Mouse (Mus musculus) limb, embryonic 14.5 days (tissue): ENCODE data around the gene Gm45808. TPM values are rescaled to one million over a fixed set of nuclear protein-coding genes. Genes with fewer than 3 reads are reported as not detected.

Experiments
- ATAC-seq: fragments of 200-750 bp; cut with Nextera tagmentation; 2 replicates; pipeline ENCODE4 v1.8.0; 2017; ENCODE audit warnings: low read depth, moderate number of reproducible peaks, moderate TSS enrichment; ENCODE audit not compliant: low FRiP score
- DNase-seq: peaks from one replicate; pipeline ENCODE4 v3.0.0-alpha.2; 2015; ENCODE audit warnings: low spot score
- H3K27ac ChIP-seq: fragments of 300-500 bp; sonication (generic); replicated peaks from 2 replicates; pipeline ENCODE4 v1.5.1; 2014; ENCODE audit warnings: low read depth, mild to moderate bottlenecking, low read length, moderate library complexity, mixed read lengths
- H3K27me3 ChIP-seq: fragments of 300-500 bp; sonication (generic); 2 replicates; pipeline ENCODE4 v1.6.1; 2014; ENCODE audit warnings: low read length, mixed read lengths; ENCODE audit not compliant: control insufficient read depth, insufficient read depth
- H3K36me3 ChIP-seq: fragments of 300-500 bp; sonication (generic); 2 replicates; pipeline ENCODE4 v1.6.1; 2014; ENCODE audit warnings: mild to moderate bottlenecking, low read length, moderate library complexity, mixed read lengths; ENCODE audit not compliant: control insufficient read depth, insufficient read depth
- H3K4me1 ChIP-seq: fragments of 300-500 bp; sonication (generic); 2 replicates; pipeline ENCODE4 v1.6.1; 2014; ENCODE audit warnings: antibody characterized with exemption, low read length, mixed read lengths; ENCODE audit not compliant: control insufficient read depth, insufficient read depth
- H3K4me2 ChIP-seq: fragments of 300-500 bp; sonication (generic); replicated peaks from 2 replicates; pipeline ENCODE4 v1.6.1; 2014; ENCODE audit warnings: low read depth, mild to moderate bottlenecking, low read length, moderate library complexity; ENCODE audit not compliant: severe bottlenecking
- H3K4me3 ChIP-seq: fragments of 300-500 bp; sonication (generic); replicated peaks from 2 replicates; pipeline ENCODE4 v1.5.1; 2014; ENCODE audit warnings: low read length
- H3K9ac ChIP-seq: fragments of 300-500 bp; sonication (generic); 2 replicates; pipeline ENCODE4 v1.6.1; 2014; ENCODE audit warnings: mild to moderate bottlenecking, low read depth, low read length, moderate library complexity; ENCODE audit not compliant: severe bottlenecking
- H3K9me3 ChIP-seq: fragments of 300-500 bp; sonication (generic); 2 replicates; pipeline ENCODE4 v1.6.1; 2016; ENCODE audit warnings: low read length; ENCODE audit not compliant: control insufficient read depth
- POLR2A ChIP-seq: fragments of 200-500 bp; IDR thresholded peaks from 2 replicates; pipeline ENCODE4 v1.8.0; 2012; ENCODE audit warnings: inconsistent platforms, mild to moderate bottlenecking, moderate library complexity, borderline replicate concordance; ENCODE audit not compliant: insufficient read depth, insufficient read length; ENCODE audit errors: extremely low read depth
- WGBS: fragments of 180-500 bp; shearing (Covaris S2); extraction: QIAGEN DNeasy Blood & Tissue Kit; methylation state at CpG from one replicate; pipeline ENCODE4 v1.1.7; 2014; 5-methylcytosine and 5-hydroxymethylcytosine counted together
- microRNA-seq: library from miRNA; unstranded; fragments of <30 nt; microRNA quantifications from one replicate; pipeline ENCODE4, GENCODE M21; 2016
- polyA plus RNA-seq, 2 experiments: library from polyadenylated mRNA; depleted of rRNA in 1 of 2; stranded (reverse) in 1 of 2; unstranded in 1 of 2; fragments of >200 nt; fragmentation: Nextera tagmentation in 1 of 2; extraction: Ambion mirVana in 1 of 2; gene quantifications; 2 replicates each; pipeline versions ENCODE4 v1.2.1 to v1.2.3; 2012 to 2014

The Gm45808 gene
- polyA plus RNA-seq, 2 experiments, result not detected

GRCm38 (mm10) chr7:45419859-45420614 lies 66.6 kb downstream of the Gm45808 start:
- TF ChIP-seq POLR2A, result no peak
- Histone ChIP-seq H3K36me3 (peaks cover 47% of the 10 kb centered on the region), H3K4me1 (peaks cover 10% of the 10 kb centered on the region; the same call in 1 of the 2 replicates), H3K9ac (0 out of 2 replicates have a peak overlapping the region, but pooled peaks have one; percentile 12), H3K27ac (no peak overlapping the region), H3K4me3 (0 out of 2 replicates have a peak overlapping the region, but pooled peaks have one; percentile 2), H3K4me2 (peak overlapping the region; percentile 20), H3K9me3 (no peaks in the 10 kb centered on the region), H3K27me3 (peaks cover 21% of the 10 kb centered on the region)
- WGBS, result 10% methylated on average over 25 of the region's 27 CpGs
- ATAC-seq (no peak), DNase-seq (peak; percentile 67)

GRCm38 (mm10) chr7:45417962-45418492 lies 68.6 kb downstream of the Gm45808 start:
- Histone ChIP-seq H3K36me3 (peaks cover 27% of the 10 kb centered on the region), H3K27ac (no peak overlapping the region), H3K4me1 (peaks cover 13% of the 10 kb centered on the region), H3K27me3 (peaks cover 41% of the 10 kb centered on the region), H3K9ac (no peak overlapping the region), H3K9me3 (no peaks in the 10 kb centered on the region), H3K4me3 (no peak overlapping the region), H3K4me2 (peak overlapping the region; percentile 17; the same call in 1 of the 2 replicates)
- 13% methylated on average over 13 of the region's 13 CpGs for WGBS
- TF ChIP-seq POLR2A, result no peak
- ATAC-seq (no peak), DNase-seq (no peak)

Small RNA genes within 50 kb of the gene (microRNA-seq; reads per million reads assigned to microRNA genes)
- not detected for gene Gm22133

Other genes starting within 250 kb of the Gm45808 start
Only the 30 nearest of the 36 such genes appear.
- not detected in 2 replicates for gene Slc6a21, start 209.3 kb downstream of the Gm45808 start, polyA plus RNA-seq (2012; rRNA removed)
- gene Slc6a21, start 209.3 kb downstream of the Gm45808 start, polyA plus RNA-seq (2014; fragmentation: Nextera tagmentation; extraction: Ambion mirVana), result not detected in 2 replicates
- 42.6 and 46.1 TPM in 2 replicates for gene Trpm4, start 153.0 kb downstream of the Gm45808 start, polyA plus RNA-seq (2012; rRNA removed)
- 15.8 TPM in 2 replicates for gene Trpm4, start 153.0 kb downstream of the Gm45808 start, polyA plus RNA-seq (2014; fragmentation: Nextera tagmentation; extraction: Ambion mirVana)
- gene Hrc, start 151.5 kb downstream of the Gm45808 start, polyA plus RNA-seq (2012; rRNA removed), result 9.5 and 17.9 TPM in 2 replicates
- 4.1 and 5.9 TPM in 2 replicates for gene Hrc, start 151.5 kb downstream of the Gm45808 start, polyA plus RNA-seq (2014; fragmentation: Nextera tagmentation; extraction: Ambion mirVana)
- gene Ppfia3, start 119.8 kb downstream of the Gm45808 start, polyA plus RNA-seq (2012; rRNA removed), result 12.3 and 13.8 TPM in 2 replicates
- gene Ppfia3, start 119.8 kb downstream of the Gm45808 start, polyA plus RNA-seq (2014; fragmentation: Nextera tagmentation; extraction: Ambion mirVana), result 8.4 and 9.0 TPM in 2 replicates
- 4.1 and 4.7 TPM in 2 replicates for gene Lin7b, start 116.2 kb downstream of the Gm45808 start, polyA plus RNA-seq (2012; rRNA removed)
- 1.7 and 2.2 TPM in 2 replicates for gene Lin7b, start 116.2 kb downstream of the Gm45808 start, polyA plus RNA-seq (2014; fragmentation: Nextera tagmentation; extraction: Ambion mirVana)
- gene Snrnp70, start 91.1 kb downstream of the Gm45808 start, polyA plus RNA-seq (2012; rRNA removed), result 539 and 694 TPM in 2 replicates
- gene Snrnp70, start 91.1 kb downstream of the Gm45808 start, polyA plus RNA-seq (2014; fragmentation: Nextera tagmentation; extraction: Ambion mirVana), result 69.7 and 73.7 TPM in 2 replicates
- gene Kcna7, start 81.2 kb downstream of the Gm45808 start, polyA plus RNA-seq (2012; rRNA removed), result 0.10 TPM in 2 replicates
- 0.11 TPM in 1 of 2 replicates, not detected in the other for gene Kcna7, start 81.2 kb downstream of the Gm45808 start, polyA plus RNA-seq (2014; fragmentation: Nextera tagmentation; extraction: Ambion mirVana)
- gene Ntf5, start 73.1 kb downstream of the Gm45808 start, polyA plus RNA-seq (2012; rRNA removed), result 4.2 and 4.5 TPM in 2 replicates
- 4.4 and 6.0 TPM in 2 replicates for gene Ntf5, start 73.1 kb downstream of the Gm45808 start, polyA plus RNA-seq (2014; fragmentation: Nextera tagmentation; extraction: Ambion mirVana)
- 0.50 and 1.4 TPM in 2 replicates for gene Lhb, start 66.0 kb downstream of the Gm45808 start, polyA plus RNA-seq (2012; rRNA removed)
- not detected in 2 replicates for gene Lhb, start 66.0 kb downstream of the Gm45808 start, polyA plus RNA-seq (2014; fragmentation: Nextera tagmentation; extraction: Ambion mirVana)
- gene Gys1, start 52.0 kb downstream of the Gm45808 start, polyA plus RNA-seq (2012; rRNA removed), result 44.1 and 59.1 TPM in 2 replicates
- gene Gys1, start 52.0 kb downstream of the Gm45808 start, polyA plus RNA-seq (2014; fragmentation: Nextera tagmentation; extraction: Ambion mirVana), result 35.8 and 37.3 TPM in 2 replicates
- 120 TPM in 2 replicates for gene Ruvbl2, start 48.7 kb downstream of the Gm45808 start, polyA plus RNA-seq (2012; rRNA removed)
- 119 and 126 TPM in 2 replicates for gene Ruvbl2, start 48.7 kb downstream of the Gm45808 start, polyA plus RNA-seq (2014; fragmentation: Nextera tagmentation; extraction: Ambion mirVana)
- gene Ftl1, start 26.9 kb downstream of the Gm45808 start, polyA plus RNA-seq (2012; rRNA removed), result 1,503 and 2,450 TPM in 2 replicates
- 4,726 and 4,986 TPM in 2 replicates for gene Ftl1, start 26.9 kb downstream of the Gm45808 start, polyA plus RNA-seq (2014; fragmentation: Nextera tagmentation; extraction: Ambion mirVana)
- 127 and 164 TPM in 2 replicates for gene Bax, start 19.9 kb downstream of the Gm45808 start, polyA plus RNA-seq (2012; rRNA removed)
- 133 and 140 TPM in 2 replicates for gene Bax, start 19.9 kb downstream of the Gm45808 start, polyA plus RNA-seq (2014; fragmentation: Nextera tagmentation; extraction: Ambion mirVana)
- gene Tulp2, start 4.9 kb downstream of the Gm45808 start, polyA plus RNA-seq (2012; rRNA removed), result 0.82 and 1.3 TPM in 2 replicates
- gene Tulp2, start 4.9 kb downstream of the Gm45808 start, polyA plus RNA-seq (2014; fragmentation: Nextera tagmentation; extraction: Ambion mirVana), result 1.2 and 2.0 TPM in 2 replicates
- gene Dhdh, start 2.0 kb upstream of the Gm45808 start, polyA plus RNA-seq (2012; rRNA removed), result 2.4 and 2.9 TPM in 2 replicates
- 2.0 and 2.6 TPM in 2 replicates for gene Dhdh, start 2.0 kb upstream of the Gm45808 start, polyA plus RNA-seq (2014; fragmentation: Nextera tagmentation; extraction: Ambion mirVana)
- gene Nucb1, start 23.6 kb upstream of the Gm45808 start, polyA plus RNA-seq (2012; rRNA removed), result 293 and 299 TPM in 2 replicates
- 239 and 254 TPM in 2 replicates for gene Nucb1, start 23.6 kb upstream of the Gm45808 start, polyA plus RNA-seq (2014; fragmentation: Nextera tagmentation; extraction: Ambion mirVana)
- 27.5 and 29.8 TPM in 2 replicates for gene Ppp1r15a, start 39.5 kb upstream of the Gm45808 start, polyA plus RNA-seq (2012; rRNA removed)
- gene Ppp1r15a, start 39.5 kb upstream of the Gm45808 start, polyA plus RNA-seq (2014; fragmentation: Nextera tagmentation; extraction: Ambion mirVana), result 21.2 and 22.1 TPM in 2 replicates
- 13.1 and 17.2 TPM in 2 replicates for gene Plekha4, start 39.5 kb upstream of the Gm45808 start, polyA plus RNA-seq (2012; rRNA removed)
- 4.3 and 4.6 TPM in 2 replicates for gene Plekha4, start 39.5 kb upstream of the Gm45808 start, polyA plus RNA-seq (2014; fragmentation: Nextera tagmentation; extraction: Ambion mirVana)
- 1.1 and 1.2 TPM in 2 replicates for gene Hsd17b14, start 68.1 kb upstream of the Gm45808 start, polyA plus RNA-seq (2012; rRNA removed)
- 0.44 and 0.92 TPM in 2 replicates for gene Hsd17b14, start 68.1 kb upstream of the Gm45808 start, polyA plus RNA-seq (2014; fragmentation: Nextera tagmentation; extraction: Ambion mirVana)
- 67.6 and 71.5 TPM in 2 replicates for gene Bcat2, start 83.3 kb upstream of the Gm45808 start, polyA plus RNA-seq (2012; rRNA removed)
- gene Bcat2, start 83.3 kb upstream of the Gm45808 start, polyA plus RNA-seq (2014; fragmentation: Nextera tagmentation; extraction: Ambion mirVana), result 57.2 and 60.4 TPM in 2 replicates
- gene Fgf21, start 128.7 kb upstream of the Gm45808 start, polyA plus RNA-seq (2012; rRNA removed), result 0.58 and 0.73 TPM in 2 replicates
- gene Fgf21, start 128.7 kb upstream of the Gm45808 start, polyA plus RNA-seq (2014; fragmentation: Nextera tagmentation; extraction: Ambion mirVana), result 0.43 and 0.66 TPM in 2 replicates
- 1.0 and 1.9 TPM in 2 replicates for gene Fut1, start 130.5 kb upstream of the Gm45808 start, polyA plus RNA-seq (2012; rRNA removed)
- 1.2 and 1.8 TPM in 2 replicates for gene Fut1, start 130.5 kb upstream of the Gm45808 start, polyA plus RNA-seq (2014; fragmentation: Nextera tagmentation; extraction: Ambion mirVana)
- 0.33 and 0.43 TPM in 2 replicates for gene Izumo1, start 135.0 kb upstream of the Gm45808 start, polyA plus RNA-seq (2012; rRNA removed)
- gene Izumo1, start 135.0 kb upstream of the Gm45808 start, polyA plus RNA-seq (2014; fragmentation: Nextera tagmentation; extraction: Ambion mirVana), result 0.39 TPM in 1 of 2 replicates, not detected in the other
- 14.1 and 16.7 TPM in 2 replicates for gene Rasip1, start 140.7 kb upstream of the Gm45808 start, polyA plus RNA-seq (2012; rRNA removed)
- 11.0 and 11.8 TPM in 2 replicates for gene Rasip1, start 140.7 kb upstream of the Gm45808 start, polyA plus RNA-seq (2014; fragmentation: Nextera tagmentation; extraction: Ambion mirVana)
- 34.6 and 43.9 TPM in 2 replicates for gene Mamstr, start 153.2 kb upstream of the Gm45808 start, polyA plus RNA-seq (2012; rRNA removed)
- gene Mamstr, start 153.2 kb upstream of the Gm45808 start, polyA plus RNA-seq (2014; fragmentation: Nextera tagmentation; extraction: Ambion mirVana), result 15.7 and 19.8 TPM in 2 replicates
- gene Fut2, start 179.6 kb upstream of the Gm45808 start, polyA plus RNA-seq (2012; rRNA removed), result 1.1 and 1.4 TPM in 2 replicates
- gene Fut2, start 179.6 kb upstream of the Gm45808 start, polyA plus RNA-seq (2014; fragmentation: Nextera tagmentation; extraction: Ambion mirVana), result 2.2 and 2.9 TPM in 2 replicates
- gene Ntn5, start 197.2 kb upstream of the Gm45808 start, polyA plus RNA-seq (2012; rRNA removed), result 1.3 and 2.1 TPM in 2 replicates
- gene Ntn5, start 197.2 kb upstream of the Gm45808 start, polyA plus RNA-seq (2014; fragmentation: Nextera tagmentation; extraction: Ambion mirVana), result 0.59 and 0.86 TPM in 2 replicates
- gene Sec1, start 207.6 kb upstream of the Gm45808 start, polyA plus RNA-seq (2012; rRNA removed), result 1.7 and 2.8 TPM in 2 replicates
- gene Sec1, start 207.6 kb upstream of the Gm45808 start, polyA plus RNA-seq (2014; fragmentation: Nextera tagmentation; extraction: Ambion mirVana), result 0.46 and 0.92 TPM in 2 replicates
- gene Car11, start 213.0 kb upstream of the Gm45808 start, polyA plus RNA-seq (2012; rRNA removed), result 34.1 and 46.4 TPM in 2 replicates
- 9.5 and 10.6 TPM in 2 replicates for gene Car11, start 213.0 kb upstream of the Gm45808 start, polyA plus RNA-seq (2014; fragmentation: Nextera tagmentation; extraction: Ambion mirVana)
- 15.1 and 16.8 TPM in 2 replicates for gene Dbp, start 218.3 kb upstream of the Gm45808 start, polyA plus RNA-seq (2012; rRNA removed)
- 7.0 and 8.9 TPM in 2 replicates for gene Dbp, start 218.3 kb upstream of the Gm45808 start, polyA plus RNA-seq (2014; fragmentation: Nextera tagmentation; extraction: Ambion mirVana)